10 mouse cellular contexts compared by ENCODE assay signal in the genomic region with DNA sequence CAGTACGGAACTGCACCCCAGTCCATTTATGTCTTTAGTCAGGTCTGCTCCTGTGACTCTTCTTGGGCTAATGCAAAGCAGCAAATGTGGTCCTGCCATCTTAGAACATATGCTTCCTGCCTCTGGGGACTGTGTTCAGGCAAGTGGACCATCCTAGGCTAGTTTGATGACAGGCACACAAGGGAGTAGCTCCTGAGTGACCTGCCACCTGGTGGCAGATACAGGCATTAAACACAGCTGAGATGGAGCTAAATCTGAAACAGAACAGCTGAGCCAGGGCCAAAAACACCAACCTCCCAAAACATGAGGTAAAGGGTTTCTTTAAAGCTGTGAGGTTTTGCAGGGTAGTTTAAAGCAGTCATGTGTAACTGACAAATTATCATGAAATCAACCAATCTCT. TPM values are rescaled to one million over a fixed set of nuclear protein-coding genes. Genes with fewer than 3 reads are reported as not detected.
DNase-seq lines count a peak whose midpoint lies in the region; ATAC-seq and TF ChIP-seq lines count a peak whose summit lies in the region.
"Had no signal": no experiment of that assay in that cellular context is flagged by ENCODE, and none has a peak within 500 bp of the region (broad histone marks: within the 10 kb centered on the region; RNA-seq: fewer than 3 reads in every experiment).

No protein-coding gene starts in this region.

- WGBS in intestine, postnatal 0 days = 85% methylated on average over 1 of the region's 1 CpGs
- 96% methylated on average over 1 of the region's 1 CpGs for WGBS in intestine, embryonic 15.5 days
- WGBS in liver, postnatal 0 days (ENCODE audit: insufficient replicate concordance) = 89% methylated on average over 1 of the region's 1 CpGs

- H3K4me2 ChIP-seq in intestine, postnatal 0 days (replicated peaks; ENCODE audit: low read depth) = no peak overlapping the region
- H3K4me2 ChIP-seq in intestine, embryonic 15.5 days (replicated peaks) = no peak overlapping the region
- no peak overlapping the region for H3K4me2 ChIP-seq in liver, postnatal 0 days (ENCODE audit: low read depth, low read length)
- H3K4me2 ChIP-seq: limb, embryonic 15.5 days had no signal

- H3K27me3 ChIP-seq in intestine, postnatal 0 days (replicated peaks; ENCODE audit: control insufficient read depth, insufficient read depth, low read length) = no peaks in the 10 kb centered on the region
- H3K27me3 ChIP-seq in intestine, embryonic 15.5 days (replicated peaks) = no peaks in the 10 kb centered on the region
- H3K27me3 ChIP-seq in liver, postnatal 0 days (ENCODE audit: insufficient read depth, low read length) = no peaks in the 10 kb centered on the region
- H3K27me3 ChIP-seq: limb, embryonic 15.5 days had no signal

- no peaks in the 10 kb centered on the region for H3K36me3 ChIP-seq in intestine, postnatal 0 days (ENCODE audit: control insufficient read depth, insufficient read depth)
- H3K36me3 ChIP-seq in intestine, embryonic 15.5 days = no peaks in the 10 kb centered on the region
- no peaks in the 10 kb centered on the region for H3K36me3 ChIP-seq in liver, postnatal 0 days (replicated peaks; ENCODE audit: insufficient read depth, low read length)
- H3K36me3 ChIP-seq: limb, embryonic 15.5 days had no signal

- TF ChIP-seq EP300 in liver, postnatal 0 days (IDR thresholded peaks at IDR 0.05; ENCODE audit: low read depth) = no peak

- no peak for ATAC-seq in intestine, postnatal 0 days
- no peak for ATAC-seq in intestine, embryonic 15.5 days
- ATAC-seq in liver, postnatal 0 days = no peak
- ATAC-seq in megakaryocyte, adult 5-6 weeks (ENCODE audit: poor library complexity, severe bottlenecking) = no peak

- H3K9ac ChIP-seq in intestine, postnatal 0 days (ENCODE audit: low read depth, low read length) = no peak overlapping the region
- H3K9ac ChIP-seq in intestine, embryonic 15.5 days = no peak overlapping the region
- H3K9ac ChIP-seq in liver, postnatal 0 days (replicated peaks) = no peak overlapping the region
- H3K9ac ChIP-seq: limb, embryonic 15.5 days had no signal

- no peaks in the 10 kb centered on the region for H3K4me1 ChIP-seq in intestine, postnatal 0 days (replicated peaks; ENCODE audit: control insufficient read depth, insufficient read depth, low read length)
- H3K4me1 ChIP-seq in intestine, embryonic 15.5 days (replicated peaks) = no peaks in the 10 kb centered on the region
- H3K4me1 ChIP-seq in liver, postnatal 0 days (ENCODE audit: insufficient read depth) = no peaks in the 10 kb centered on the region
- H3K4me1 ChIP-seq: limb, embryonic 15.5 days had no signal

- DNase-seq in urinary bladder, postnatal 25 days (ENCODE audit: low spot score) = peak; percentile 11
- no peak for DNase-seq in urinary bladder, postnatal 4 days (ENCODE audit: low spot score in 2 of 2)
- DNase-seq in brain, adult 2 months (ENCODE audit: low read depth, low spot score) = peak; percentile 20
- peak; percentile 20 for DNase-seq in liver, postnatal 0 days
- DNase-seq in layer of hippocampus, postnatal 14 days (ENCODE audit: low spot score in 2 of 2) = no peak

- TF ChIP-seq CTCF in intestine, postnatal 0 days (IDR thresholded peaks at IDR 0.05; ENCODE audit: low read depth) = peak; percentile 76
- TF ChIP-seq CTCF in liver, postnatal 0 days (IDR thresholded peaks at IDR 0.05; ENCODE audit: low read depth) = peak; percentile 58

- no peak overlapping the region for H3K4me3 ChIP-seq in intestine, postnatal 0 days (ENCODE audit: low read depth, low read length)
- H3K4me3 ChIP-seq in intestine, embryonic 15.5 days (replicated peaks) = no peak overlapping the region
- H3K4me3 ChIP-seq in liver, postnatal 0 days (ENCODE audit: low read depth, low read length) = no peak overlapping the region
- H3K4me3 ChIP-seq: erythroblast, embryonic 14.5 days; limb, embryonic 15.5 days had no signal

- H3K9me3 ChIP-seq in intestine, postnatal 0 days (ENCODE audit: control insufficient read depth) = no peaks in the 10 kb centered on the region
- H3K9me3 ChIP-seq in intestine, embryonic 15.5 days = no peaks in the 10 kb centered on the region
- no peaks in the 10 kb centered on the region for H3K9me3 ChIP-seq in liver, postnatal 0 days (ENCODE audit: low read length)
- H3K9me3 ChIP-seq: limb, embryonic 15.5 days had no signal

- H3K27ac ChIP-seq in intestine, postnatal 0 days (ENCODE audit: low read depth, low read length) = no peak overlapping the region
- H3K27ac ChIP-seq in intestine, embryonic 15.5 days = no peak overlapping the region
- H3K27ac ChIP-seq in liver, postnatal 0 days (ENCODE audit: low read depth) = no peak overlapping the region
- H3K27ac ChIP-seq: limb, embryonic 15.5 days had no signal

RNA-seq across cellular contexts. Expression of gene Fbxw27, which starts 7.6 kb away (rescaled TPM):
- not detected in 2 replicates for polyA plus RNA-seq in intestine, postnatal 0 days (2015; fragmentation: Nextera tagmentation; extraction: Ambion mirVana)
- not detected in 2 replicates for polyA plus RNA-seq in intestine, embryonic 15.5 days (2015; fragmentation: Nextera tagmentation; extraction: Ambion mirVana)
- polyA plus RNA-seq in liver, postnatal 0 days (2015; fragmentation: Nextera tagmentation; extraction: Ambion mirVana) = not detected in 2 replicates
- not detected in 2 replicates for total RNA-seq in megakaryocyte, adult 5-6 weeks (2015)
- not detected in 2 replicates for total RNA-seq in megakaryocyte, adult 5-6 weeks (2017)
- total RNA-seq in layer of hippocampus, postnatal 14 days (2021) = not detected
- polyA plus RNA-seq: erythroblast, embryonic 14.5 days; limb, embryonic 15.5 days had no signal

RNA-seq across cellular contexts. Expression of gene Spink8, which starts 14.0 kb away (rescaled TPM):
- polyA plus RNA-seq in intestine, postnatal 0 days (2015; fragmentation: Nextera tagmentation; extraction: Ambion mirVana) = 3.0 and 3.3 TPM in 2 replicates
- polyA plus RNA-seq in intestine, embryonic 15.5 days (2015; fragmentation: Nextera tagmentation; extraction: Ambion mirVana) = not detected in 2 replicates
- polyA plus RNA-seq in liver, postnatal 0 days (2015; fragmentation: Nextera tagmentation; extraction: Ambion mirVana) = not detected in 2 replicates
- total RNA-seq in megakaryocyte, adult 5-6 weeks (2015) = not detected in 2 replicates
- not detected in 2 replicates for total RNA-seq in megakaryocyte, adult 5-6 weeks (2017)
- 10 to 100 TPM; 41.9 to 48.8 TPM for total RNA-seq in layer of hippocampus, postnatal 14 days (2021)
- polyA plus RNA-seq: erythroblast, embryonic 14.5 days had no signal

RNA-seq across cellular contexts. Expression of gene Nme6, which starts 34.5 kb away (rescaled TPM):
- polyA plus RNA-seq in intestine, postnatal 0 days (2015; fragmentation: Nextera tagmentation; extraction: Ambion mirVana) = 54.6 and 58.0 TPM in 2 replicates
- polyA plus RNA-seq in intestine, embryonic 15.5 days (2015; fragmentation: Nextera tagmentation; extraction: Ambion mirVana) = 88.4 and 96.6 TPM in 2 replicates
- 30.6 and 30.7 TPM in 2 replicates for polyA plus RNA-seq in liver, postnatal 0 days (2015; fragmentation: Nextera tagmentation; extraction: Ambion mirVana)
- total RNA-seq in megakaryocyte, adult 5-6 weeks (2015) = 12.2 and 20.4 TPM in 2 replicates
- total RNA-seq in megakaryocyte, adult 5-6 weeks (2017) = 6.8 and 16.1 TPM in 2 replicates
- total RNA-seq in layer of hippocampus, postnatal 14 days (2021) = 10 to 100 TPM in 1 of 2 experiments, 1 to 10 TPM in 1; 9.1 to 10.6 TPM

RNA-seq across cellular contexts. Expression of gene Camp, which starts 51.4 kb away (rescaled TPM):
- polyA plus RNA-seq in intestine, postnatal 0 days (2015; fragmentation: Nextera tagmentation; extraction: Ambion mirVana) = 1.3 TPM in 2 replicates
- polyA plus RNA-seq in intestine, embryonic 15.5 days (2015; fragmentation: Nextera tagmentation; extraction: Ambion mirVana) = 2.9 and 5.3 TPM in 2 replicates
- 659 and 684 TPM in 2 replicates for polyA plus RNA-seq in liver, postnatal 0 days (2015; fragmentation: Nextera tagmentation; extraction: Ambion mirVana)
- 1,595 and 1,972 TPM in 2 replicates for total RNA-seq in megakaryocyte, adult 5-6 weeks (2015)
- total RNA-seq in megakaryocyte, adult 5-6 weeks (2017) = 1,104 and 1,348 TPM in 2 replicates
- total RNA-seq in layer of hippocampus, postnatal 14 days (2021) = not detected

RNA-seq across cellular contexts. Expression of gene Fbxw26, which starts 52.2 kb away (rescaled TPM):
- polyA plus RNA-seq in intestine, postnatal 0 days (2015; fragmentation: Nextera tagmentation; extraction: Ambion mirVana) = not detected in 2 replicates
- not detected in 2 replicates for polyA plus RNA-seq in intestine, embryonic 15.5 days (2015; fragmentation: Nextera tagmentation; extraction: Ambion mirVana)
- not detected in 2 replicates for polyA plus RNA-seq in liver, postnatal 0 days (2015; fragmentation: Nextera tagmentation; extraction: Ambion mirVana)
- total RNA-seq in megakaryocyte, adult 5-6 weeks (2015) = not detected in 2 replicates
- not detected in 2 replicates for total RNA-seq in megakaryocyte, adult 5-6 weeks (2017)
- not detected for total RNA-seq in layer of hippocampus, postnatal 14 days (2021)
- polyA plus RNA-seq: erythroblast, embryonic 14.5 days; limb, embryonic 15.5 days had no signal

Comparison
In these comparisons a context has a peak if more than half of its experiments do, and no peak if none do; other contexts are left out.
1. DNase-seq: peak in urinary bladder, postnatal 25 days (single experiment), brain, adult 2 months (single experiment) and liver, postnatal 0 days (single experiment); none in urinary bladder, postnatal 4 days (0 of 2) and layer of hippocampus, postnatal 14 days (0 of 2).